Mouse (Mus musculus) limb, embryonic 11.5 days (tissue): ENCODE results near the gene Gprc5a. TPM values are rescaled to one million over a fixed set of nuclear protein-coding genes. Genes with fewer than 3 reads are reported as not detected.

Experiments
- ATAC-seq: fragments of 200-750 bp; cut with Nextera tagmentation; 2 replicates; pipeline ENCODE4 v1.8.0; 2017; ENCODE audit warnings: low read depth; ENCODE audit not compliant: insufficient number of reproducible peaks, low FRiP score, low TSS enrichment
- DNase-seq: peaks from one replicate; pipeline ENCODE4 v3.0.0-alpha.2; 2015; ENCODE audit warnings: low spot score
- H3K27ac ChIP-seq: fragments of 300-500 bp; sonication (generic); replicated peaks from 2 replicates; pipeline ENCODE4 v1.5.1; 2014; ENCODE audit warnings: low read depth, mild to moderate bottlenecking, low read length
- H3K27me3 ChIP-seq: fragments of 300-500 bp; sonication (generic); 2 replicates; pipeline ENCODE4 v1.6.1; 2014; ENCODE audit warnings: mild to moderate bottlenecking, low read length, mixed read lengths; ENCODE audit not compliant: control insufficient read depth, insufficient read depth
- H3K36me3 ChIP-seq: fragments of 300-500 bp; sonication (generic); 2 replicates; pipeline ENCODE4 v1.6.1; 2014; ENCODE audit warnings: mild to moderate bottlenecking, low read length, moderate library complexity, mixed read lengths; ENCODE audit not compliant: control insufficient read depth, insufficient read depth
- H3K4me1 ChIP-seq: fragments of 300-500 bp; sonication (generic); 2 replicates; pipeline ENCODE4 v1.6.1; 2014; ENCODE audit warnings: low read length, mixed read lengths; ENCODE audit not compliant: control insufficient read depth, insufficient read depth
- H3K4me2 ChIP-seq: fragments of 300-500 bp; sonication (generic); 2 replicates; pipeline ENCODE4 v1.6.1; 2014; ENCODE audit warnings: low read depth, mild to moderate bottlenecking, moderate library complexity; ENCODE audit not compliant: severe bottlenecking
- H3K4me3 ChIP-seq: fragments of 300-500 bp; sonication (generic); 2 replicates; pipeline ENCODE4 v1.5.1; 2014; ENCODE audit warnings: low read depth, low read length
- H3K9ac ChIP-seq: fragments of 300-500 bp; sonication (generic); 2 replicates; pipeline ENCODE4 v1.6.1; 2014; ENCODE audit warnings: mild to moderate bottlenecking, low read length
- H3K9me3 ChIP-seq: fragments of 300-500 bp; sonication (generic); 2 replicates; pipeline ENCODE4 v1.6.1; 2016; ENCODE audit warnings: low read length; ENCODE audit not compliant: control insufficient read depth
- WGBS: fragments of 180-500 bp; shearing (Covaris S2); extraction: QIAGEN DNeasy Blood & Tissue Kit; methylation state at CpG from one replicate; pipeline ENCODE4 v1.1.7; 2014; 5-methylcytosine and 5-hydroxymethylcytosine counted together
- polyA plus RNA-seq: library from polyadenylated mRNA; unstranded; fragments of >200 nt; fragmentation: Nextera tagmentation; extraction: Ambion mirVana; gene quantifications from 2 replicates; pipeline ENCODE4 v1.2.1, GENCODE M21; 2014

The Gprc5a gene
- polyA plus RNA-seq, 1 experiment from 2014 or later = 0.95 TPM

- ATAC-seq = no peak
- H3K36me3 ChIP-seq = no peaks in the 10 kb centered on the region
- 92% methylated on average over 9 of the region's 9 CpGs for WGBS
Measured at GRCm38 (mm10) chr6:135133486-135133885, 68.0 kb downstream of the Gprc5a start.

More at GRCm38 (mm10) chr6:135133486-135133885, 68.0 kb downstream of the Gprc5a start:
- no peak for DNase-seq
- H3K4me1 ChIP-seq = peaks cover 12% of the 10 kb centered on the region
- H3K27me3 ChIP-seq = no peaks in the 10 kb centered on the region
- H3K4me3 ChIP-seq = no peak overlapping the region
- H3K9ac ChIP-seq = no peak overlapping the region
- H3K4me2 ChIP-seq = no peak overlapping the region
- H3K9me3 ChIP-seq = no peaks in the 10 kb centered on the region
- H3K27ac ChIP-seq = no peak overlapping the region

Other genes with a start within 250 kb of the Gprc5a start
- gene Crebl2, start 235.5 kb upstream of the Gprc5a start, polyA plus RNA-seq = 0.67 and 1.3 TPM in 2 replicates
- gene Gpr19, start 167.1 kb upstream of the Gprc5a start, polyA plus RNA-seq = 8.9 and 9.8 TPM in 2 replicates
- gene Cdkn1b, start 145.2 kb upstream of the Gprc5a start, polyA plus RNA-seq = 13.7 and 16.1 TPM in 2 replicates
- gene Apold1, start 83.9 kb upstream of the Gprc5a start, polyA plus RNA-seq = 3.0 and 3.4 TPM in 2 replicates
- 130 and 140 TPM in 2 replicates for gene Ddx47, start 54.0 kb upstream of the Gprc5a start, polyA plus RNA-seq
- gene Gprc5d, start 52.6 kb downstream of the Gprc5a start, polyA plus RNA-seq = not detected in 2 replicates
- 20.4 and 21.2 TPM in 2 replicates for gene Fam234b, start 132.3 kb downstream of the Gprc5a start, polyA plus RNA-seq
- 1.3 and 3.8 TPM in 2 replicates for gene Hebp1, start 132.4 kb downstream of the Gprc5a start, polyA plus RNA-seq
- gene Gsg1, start 188.7 kb downstream of the Gprc5a start, polyA plus RNA-seq = 0.81 and 0.91 TPM in 2 replicates
- gene Pbp2, start 244.8 kb downstream of the Gprc5a start, polyA plus RNA-seq = 0.23 TPM in 1 of 2 replicates, not detected in the other